Mouse (Mus musculus) lung, adult 2 months (tissue): ENCODE measurements around the gene Atg13.

ENCODE experiments used
- CTCF ChIP-seq: fragments of 200-500 bp; IDR thresholded peaks from 2 replicates; pipeline ENCODE4 v1.5.1; 2011; ENCODE audit warnings: mild to moderate bottlenecking, low read length, control low read depth; ENCODE audit not compliant: insufficient read depth
- POLR2A ChIP-seq: fragments of 200-500 bp; IDR thresholded peaks from 2 replicates; pipeline ENCODE4 v1.6.1; 2011; ENCODE audit warnings: low read depth, mild to moderate bottlenecking, control low read depth, low read length, borderline replicate concordance; ENCODE audit errors: extremely low read depth

- TF ChIP-seq POLR2A = no peak
- TF ChIP-seq CTCF = no peak
These were observed 65.0 kb downstream of the Atg13 start for GRCm38 (mm10) chr2:91645354-91645753.
